Mouse (Mus musculus): ENCODE results near the gene Nos2. TPM values are rescaled to one million over a fixed set of nuclear protein-coding genes. Genes with fewer than 3 reads are reported as not detected.

The Nos2 gene
- polyA plus RNA-seq, 1 experiment = 1.5 TPM

DNA sequence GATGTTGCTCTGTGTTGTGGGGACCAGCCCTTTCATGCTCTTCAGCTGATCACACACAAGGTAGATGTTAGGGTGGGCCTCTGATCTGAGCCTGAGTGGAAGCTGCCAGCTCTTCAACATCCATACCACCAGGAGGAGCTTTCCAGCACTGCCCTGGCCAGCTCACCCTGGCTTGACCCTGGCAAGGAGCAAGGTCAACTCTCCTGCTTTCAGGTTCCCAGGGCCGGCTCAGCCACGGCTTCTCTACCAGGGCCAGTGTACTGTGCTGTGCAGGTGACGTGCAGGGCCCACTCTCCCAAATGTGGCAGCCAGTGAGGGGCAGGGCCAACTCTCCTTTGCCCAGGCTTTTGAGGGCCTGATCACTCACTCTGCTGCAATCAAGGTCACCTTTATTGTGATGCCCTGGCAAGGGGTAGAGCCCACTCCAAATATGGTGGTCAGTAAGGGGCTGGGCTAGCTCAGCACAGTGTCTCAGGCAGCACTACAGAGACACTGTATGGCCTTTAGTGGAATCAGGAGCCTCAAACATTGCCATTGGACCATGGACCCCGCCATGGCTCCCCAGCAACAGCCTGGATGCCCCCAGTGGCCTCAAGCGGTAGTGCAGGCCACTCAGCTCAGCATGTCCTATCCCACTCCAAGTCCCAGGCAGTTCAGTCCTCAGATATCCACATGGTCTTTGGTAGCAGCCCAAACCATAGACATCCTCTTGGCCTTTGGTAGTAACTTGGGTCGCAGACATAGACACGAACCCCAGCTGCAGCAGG lies 24.0 kb upstream of the Nos2 start:
- 75% methylated on average over 7 of the region's 7 CpGs for WGBS

DNA sequence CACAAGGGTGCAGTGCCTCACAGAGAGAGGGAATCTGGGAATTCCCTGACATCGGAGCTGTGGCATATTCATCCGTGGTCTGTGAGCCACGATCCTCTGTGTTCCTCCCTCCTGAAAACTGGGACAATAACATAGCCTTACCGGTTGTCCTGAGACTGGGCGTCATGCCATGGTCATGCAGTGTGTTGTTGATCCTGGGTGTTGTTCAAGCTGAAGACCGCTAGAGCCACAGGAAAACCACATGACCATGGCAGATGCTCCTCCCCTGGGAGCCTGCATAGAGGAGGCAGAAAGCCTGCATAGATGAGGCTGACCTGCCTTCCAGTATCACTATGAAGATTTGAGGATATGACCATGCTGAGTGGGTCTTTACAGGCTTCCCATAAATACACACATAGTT lies 5.1 kb upstream of the Nos2 start:
- H3K36me3 ChIP-seq (ENCODE audit: control insufficient read depth, insufficient read depth, low read length) = no peaks in the 10 kb centered on the region
- WGBS = 70% methylated on average over 6 of the region's 6 CpGs
- TF ChIP-seq POLR2A (IDR thresholded peaks at IDR 0.05; ENCODE audit: low read depth, low read length) = no peak
- no peak for TF ChIP-seq CTCF (conservative IDR thresholded peaks at IDR 0.05; ENCODE audit: insufficient read depth, insufficient read length, low read depth, low read length)
- no peak overlapping the region for H3K27ac ChIP-seq (ENCODE audit: insufficient read depth, low read depth, low read length)
- no peak for DNase-seq
- no peak overlapping the region for H3K4me3 ChIP-seq (ENCODE audit: insufficient read depth, low read depth, low read length)
- H3K4me1 ChIP-seq (ENCODE audit: control insufficient read depth, insufficient read depth, low read length) = no peaks in the 10 kb centered on the region
- no peaks in the 10 kb centered on the region for H3K27me3 ChIP-seq (replicated peaks; ENCODE audit: control insufficient read depth, insufficient read depth, low read length)

More for the DNA sequence above, 24.0 kb upstream of the Nos2 start:
- TF ChIP-seq CTCF (conservative IDR thresholded peaks at IDR 0.05; ENCODE audit: insufficient read depth, insufficient read length, low read depth, low read length) = peak; percentile 70
- no peak for TF ChIP-seq POLR2A (IDR thresholded peaks at IDR 0.05; ENCODE audit: low read depth, low read length)
- H3K27ac ChIP-seq (ENCODE audit: insufficient read depth, low read depth, low read length) = no peak overlapping the region
- H3K36me3 ChIP-seq (ENCODE audit: control insufficient read depth, insufficient read depth, low read length) = no peaks in the 10 kb centered on the region
- no peak overlapping the region for H3K4me3 ChIP-seq (ENCODE audit: insufficient read depth, low read depth, low read length)
- peak; percentile 8 for DNase-seq
- H3K4me1 ChIP-seq (ENCODE audit: control insufficient read depth, insufficient read depth, low read length) = no peaks in the 10 kb centered on the region
- H3K27me3 ChIP-seq (replicated peaks; ENCODE audit: control insufficient read depth, insufficient read depth, low read length) = no peaks in the 10 kb centered on the region

DNA sequence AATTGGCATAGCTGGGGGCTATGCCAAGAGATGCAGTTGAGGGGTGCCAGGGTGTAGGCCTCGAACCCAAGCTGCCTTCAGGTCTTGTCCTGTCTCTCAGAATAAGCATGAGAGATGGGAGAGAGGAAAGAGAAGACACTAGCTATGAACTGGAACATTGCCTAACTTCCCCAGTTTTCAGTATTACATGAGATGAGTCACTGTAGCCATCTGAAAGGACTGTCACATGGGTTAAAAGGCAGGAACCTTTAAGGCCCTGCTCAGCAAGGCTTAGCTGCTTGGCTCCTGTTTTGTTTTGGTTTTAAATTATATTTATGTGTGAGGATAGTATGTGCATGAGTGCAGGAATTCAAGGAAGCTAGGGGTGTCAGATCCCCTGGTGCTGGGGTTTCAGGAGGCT lies 4.2 kb upstream of the Nos2 start:
- DNase-seq = no peak
- 69% methylated on average over 1 of the region's 1 CpGs for WGBS
- Histone ChIP-seq H3K36me3 (ENCODE audit: control insufficient read depth, insufficient read depth, low read length) (no peaks in the 10 kb centered on the region), H3K27me3 (replicated peaks; ENCODE audit: control insufficient read depth, insufficient read depth, low read length) (no peaks in the 10 kb centered on the region), H3K4me3 (ENCODE audit: insufficient read depth, low read depth, low read length) (no peak overlapping the region), H3K27ac (ENCODE audit: insufficient read depth, low read depth, low read length) (no peak overlapping the region), H3K4me1 (ENCODE audit: control insufficient read depth, insufficient read depth, low read length) (no peaks in the 10 kb centered on the region)
- TF ChIP-seq CTCF (conservative IDR thresholded peaks at IDR 0.05; ENCODE audit: insufficient read depth, insufficient read length, low read depth, low read length) (no peak), POLR2A (IDR thresholded peaks at IDR 0.05; ENCODE audit: low read depth, low read length) (no peak)

DNA sequence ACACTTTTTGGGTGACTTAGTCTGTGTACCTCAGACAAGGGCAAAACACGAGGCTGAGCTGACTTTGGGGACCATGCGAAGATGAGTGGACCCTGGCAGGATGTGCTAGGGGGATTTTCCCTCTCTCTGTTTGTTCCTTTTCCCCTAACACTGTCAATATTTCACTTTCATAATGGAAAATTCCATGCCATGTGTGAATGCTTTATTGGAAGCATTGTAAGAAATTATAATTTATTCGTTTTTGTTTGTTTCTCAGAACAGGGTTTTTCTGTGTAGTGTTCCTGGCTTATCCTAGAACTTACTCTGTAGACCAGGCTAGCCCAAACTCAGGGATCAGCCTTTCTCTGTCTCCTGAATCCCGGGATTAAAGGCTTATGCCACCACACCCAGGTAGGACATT lies 842 bp upstream of the Nos2 start:
- 70% methylated on average over 4 of the region's 4 CpGs for WGBS
- no peaks in the 10 kb centered on the region for H3K36me3 ChIP-seq (ENCODE audit: control insufficient read depth, insufficient read depth, low read length)
- no peaks in the 10 kb centered on the region for H3K4me1 ChIP-seq (ENCODE audit: control insufficient read depth, insufficient read depth, low read length)
- no peak for TF ChIP-seq POLR2A (IDR thresholded peaks at IDR 0.05; ENCODE audit: low read depth, low read length)
- TF ChIP-seq CTCF (conservative IDR thresholded peaks at IDR 0.05; ENCODE audit: insufficient read depth, insufficient read length, low read depth, low read length) = no peak
- DNase-seq = no peak
- H3K4me3 ChIP-seq (ENCODE audit: insufficient read depth, low read depth, low read length) = no peak overlapping the region
- H3K27me3 ChIP-seq (replicated peaks; ENCODE audit: control insufficient read depth, insufficient read depth, low read length) = no peaks in the 10 kb centered on the region
- H3K27ac ChIP-seq (ENCODE audit: insufficient read depth, low read depth, low read length) = no peak overlapping the region

DNA sequence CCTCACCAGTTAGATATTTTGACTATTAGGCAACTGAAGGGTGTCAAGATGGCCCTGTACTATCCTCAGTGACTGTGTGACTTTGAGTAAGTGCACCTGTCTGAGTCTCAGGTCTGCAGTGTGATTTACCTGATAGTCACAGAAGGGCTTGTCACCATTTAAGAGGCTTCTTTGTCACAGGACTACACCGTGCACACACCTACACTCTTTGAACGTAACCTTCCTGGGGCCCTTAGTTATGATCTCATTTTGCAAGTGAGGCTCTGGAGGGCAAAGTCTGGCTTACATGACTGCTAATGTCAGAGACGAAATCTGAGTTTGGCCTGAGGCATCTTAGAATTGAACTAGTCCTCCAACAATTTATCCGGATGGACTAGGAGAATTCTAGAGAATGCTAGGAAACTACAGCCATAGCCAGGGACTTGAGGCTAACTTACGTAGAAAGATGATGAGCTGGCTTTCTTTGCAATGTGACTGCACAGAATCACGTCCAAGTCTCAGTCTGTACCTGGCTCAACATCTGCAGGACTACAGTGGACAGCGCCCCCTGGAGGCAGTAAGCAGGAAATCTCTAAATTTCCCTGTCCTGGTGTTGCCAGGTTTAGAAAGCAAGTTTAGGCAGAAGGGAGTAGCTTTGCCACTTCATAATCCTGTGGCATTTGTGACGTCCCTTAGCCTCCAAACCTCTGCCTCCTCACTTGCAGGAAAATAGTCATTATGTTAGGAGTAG lies 2.3 kb downstream of the Nos2 start:
- DNase-seq = peak; percentile 51
- H3K36me3 ChIP-seq (ENCODE audit: control insufficient read depth, insufficient read depth, low read length) = no peaks in the 10 kb centered on the region
- no peak overlapping the region for H3K4me3 ChIP-seq (ENCODE audit: insufficient read depth, low read depth, low read length)
- WGBS = 40% methylated on average over 8 of the region's 8 CpGs
- H3K27ac ChIP-seq (ENCODE audit: insufficient read depth, low read depth, low read length) = no peak overlapping the region
- no peaks in the 10 kb centered on the region for H3K4me1 ChIP-seq (ENCODE audit: control insufficient read depth, insufficient read depth, low read length)
- peaks cover 4% of the 10 kb centered on the region; the same call in 1 of the 2 replicates for H3K27me3 ChIP-seq (replicated peaks; ENCODE audit: control insufficient read depth, insufficient read depth, low read length)
- TF ChIP-seq POLR2A (IDR thresholded peaks at IDR 0.05; ENCODE audit: low read depth, low read length) = no peak
- TF ChIP-seq CTCF (conservative IDR thresholded peaks at IDR 0.05; ENCODE audit: insufficient read depth, insufficient read length, low read depth, low read length) = peak; percentile 94

DNA sequence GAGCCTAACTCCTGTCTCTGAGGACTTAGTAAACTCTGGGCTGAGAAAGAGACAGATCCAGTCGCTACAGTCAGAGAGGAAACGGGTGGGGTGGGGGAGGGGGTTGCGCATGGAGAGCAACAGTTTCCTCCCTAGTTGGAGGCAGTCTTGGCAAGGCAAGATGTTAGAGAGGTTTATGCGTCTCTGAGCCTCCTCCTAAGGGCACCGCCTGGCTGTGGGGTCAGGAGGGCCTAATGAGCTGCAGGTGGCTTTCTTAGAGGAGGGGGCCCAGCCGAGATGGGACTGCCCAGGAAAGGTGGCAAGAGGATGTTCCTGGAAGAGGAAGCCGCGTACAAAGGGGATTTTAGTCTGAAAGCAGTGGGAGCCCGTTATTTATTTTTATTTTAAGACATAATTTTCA lies 3.5 kb downstream of the Nos2 start:
- no peak for TF ChIP-seq CTCF (conservative IDR thresholded peaks at IDR 0.05; ENCODE audit: insufficient read depth, insufficient read length, low read depth, low read length)
- TF ChIP-seq POLR2A (IDR thresholded peaks at IDR 0.05; ENCODE audit: low read depth, low read length) = no peak
- H3K4me3 ChIP-seq (ENCODE audit: insufficient read depth, low read depth, low read length) = no peak overlapping the region
- WGBS = 18% methylated on average over 9 of the region's 9 CpGs
- peaks cover 4% of the 10 kb centered on the region; the same call in 1 of the 2 replicates for H3K27me3 ChIP-seq (replicated peaks; ENCODE audit: control insufficient read depth, insufficient read depth, low read length)
- DNase-seq = no peak
- H3K4me1 ChIP-seq (ENCODE audit: control insufficient read depth, insufficient read depth, low read length) = no peaks in the 10 kb centered on the region
- H3K36me3 ChIP-seq (ENCODE audit: control insufficient read depth, insufficient read depth, low read length) = no peaks in the 10 kb centered on the region
- H3K27ac ChIP-seq (ENCODE audit: insufficient read depth, low read depth, low read length) = no peak overlapping the region

DNA sequence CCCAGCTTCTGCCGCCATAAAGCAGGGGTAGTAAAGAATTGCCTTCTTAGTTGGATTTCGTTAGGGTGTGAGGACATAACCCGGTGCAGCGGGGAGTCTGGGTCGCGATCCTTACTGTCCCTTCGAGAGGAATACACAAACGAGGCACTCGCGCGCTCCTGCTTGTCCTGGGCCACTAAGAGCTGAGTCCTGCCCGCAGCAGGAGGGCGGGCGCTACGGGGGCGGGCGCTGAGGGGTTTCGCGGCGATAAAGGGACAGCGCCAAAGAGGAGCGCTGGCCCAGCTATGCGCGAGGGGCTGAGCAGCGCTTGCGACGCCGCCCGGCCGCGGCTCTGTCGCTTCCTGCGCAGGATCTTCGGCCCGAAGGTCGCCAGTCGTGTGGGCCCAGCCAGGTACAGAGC lies 4.3 kb downstream of the Nos2 start:
- 2% methylated on average over 37 of the region's 37 CpGs for WGBS
- peak; percentile 16 for DNase-seq
- Histone ChIP-seq H3K4me1 (ENCODE audit: control insufficient read depth, insufficient read depth, low read length) (no peaks in the 10 kb centered on the region), H3K4me3 (ENCODE audit: insufficient read depth, low read depth, low read length) (peak overlapping the region; percentile 43), H3K27ac (ENCODE audit: insufficient read depth, low read depth, low read length) (no peak overlapping the region), H3K27me3 (replicated peaks; ENCODE audit: control insufficient read depth, insufficient read depth, low read length) (peaks cover 4% of the 10 kb centered on the region; the same call in 1 of the 2 replicates), H3K36me3 (ENCODE audit: control insufficient read depth, insufficient read depth, low read length) (no peaks in the 10 kb centered on the region)
- TF ChIP-seq CTCF (conservative IDR thresholded peaks at IDR 0.05; ENCODE audit: insufficient read depth, insufficient read length, low read depth, low read length) = no peak
- TF ChIP-seq POLR2A (IDR thresholded peaks at IDR 0.05; ENCODE audit: low read depth, low read length) = no peak

Measured in kidney, adult 2 months (tissue).